Mouse (Mus musculus) cerebellum, adult 9-11 months (tissue): ENCODE measurements at regions not wholly inside any gene's neighbourhood (a gene's known extent, or its start where the extent isn't known, plus 50 kb on each side); places are given as distances from the start of the nearest gene placed in this dataset.

Source experiments
- DNase-seq: peaks from one replicate; pipeline ENCODE4 v3.0.0; 2022

- no peak for DNase-seq
These were observed 58.7 kb downstream of the Ccdc185 start for GRCm38 (mm10) chr1:182690323-182690722.

DNA sequence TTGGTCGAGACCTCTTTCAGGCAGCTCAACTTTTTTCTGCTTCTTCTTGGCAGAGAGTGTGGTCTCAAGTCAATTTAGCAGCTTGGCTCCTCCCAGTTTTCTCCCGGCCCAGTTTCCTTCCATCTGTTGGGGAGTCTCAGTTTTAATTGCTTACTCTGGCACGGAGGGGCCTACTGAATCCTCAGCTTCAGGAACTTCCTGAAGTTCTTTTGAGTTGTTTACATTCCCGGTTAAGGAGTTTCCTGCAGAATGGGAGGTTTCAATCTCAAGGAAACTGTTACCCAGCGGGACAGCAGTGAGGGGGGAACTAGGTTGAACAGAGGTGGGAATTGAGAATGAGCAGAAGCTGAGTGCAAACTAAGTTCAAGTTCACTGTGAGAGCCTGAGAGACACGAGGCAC lies 59.2 kb downstream of the Ccdc185 start:
- DNase-seq: no peak

DNA sequence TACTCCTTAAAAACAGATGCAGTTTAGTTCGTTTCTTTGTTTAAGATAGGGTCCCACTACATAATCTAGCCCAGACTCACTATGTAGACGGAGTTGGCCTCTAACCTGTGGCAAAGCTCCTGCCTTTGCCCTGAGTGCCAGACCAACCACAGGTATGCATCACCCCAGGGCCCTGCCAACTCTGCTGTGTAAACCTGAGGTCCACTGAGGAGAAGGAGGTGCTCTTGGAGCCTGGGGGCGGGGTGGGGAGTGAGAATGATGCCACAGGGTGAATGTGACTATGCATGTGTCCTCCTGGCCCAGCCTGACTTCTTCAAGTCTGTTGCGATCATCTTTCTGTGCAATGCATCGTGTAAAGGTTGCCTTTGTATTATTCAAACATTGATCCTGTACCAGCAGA lies 61.8 kb downstream of the Ccdc185 start:
- no peak for DNase-seq

DNA sequence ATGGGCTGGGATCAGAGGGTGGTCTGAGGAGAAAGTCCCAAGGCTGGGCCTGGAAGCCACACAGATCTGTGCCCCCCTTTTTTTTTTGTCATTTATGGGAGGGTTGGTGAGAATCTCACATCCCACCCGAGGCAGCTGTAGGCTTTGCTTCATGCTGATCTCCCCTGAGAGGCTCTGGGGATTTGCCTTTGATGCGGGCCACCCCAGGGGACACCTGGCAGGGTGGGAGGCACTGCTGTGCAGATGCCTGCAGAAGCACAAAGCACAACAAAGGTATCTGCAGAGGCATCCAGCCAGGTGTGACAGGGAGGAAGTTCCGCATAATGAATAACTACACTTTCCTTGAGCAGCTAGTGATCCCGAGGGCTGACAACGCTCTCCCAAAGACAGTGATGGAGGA lies 62.7 kb downstream of the Ccdc185 start:
- DNase-seq: no peak

GRCm38 (mm10) chr1:182682591-182683252 lies 66.3 kb downstream of the Ccdc185 start:
- peak; percentile 49 for DNase-seq
